Mouse (Mus musculus): ENCODE measurements around the gene Gm49673. TPM values are rescaled to one million over a fixed set of nuclear protein-coding genes. Genes with fewer than 3 reads are reported as not detected.
A peak's percentile ranks its signal among the peaks of the same experiment; 100 is the strongest.
"Not testable (repeated sequence)": the region's sequence is repeated elsewhere in the genome, so short reads cannot be mapped to it uniquely, and the experiment has no call there.

Gene Gm49673
- polyA plus RNA-seq (2012; rRNA removed): 1.6 and 2.0 TPM in 2 replicates

- not testable (repeated sequence) for DNase-seq (ENCODE audit: extremely low spot score in 1 of 2, low spot score in 1 of 2)
Observed at GRCm38 (mm10) chr17:8147439-8148316, at the start of gene Gm49673, which contains the start of gene Rnaset2a. Gene Gm49673, minus strand, starts transcription at chr17:8147788. Gene Rnaset2a, minus strand, starts transcription at chr17:8148097.

DNA sequence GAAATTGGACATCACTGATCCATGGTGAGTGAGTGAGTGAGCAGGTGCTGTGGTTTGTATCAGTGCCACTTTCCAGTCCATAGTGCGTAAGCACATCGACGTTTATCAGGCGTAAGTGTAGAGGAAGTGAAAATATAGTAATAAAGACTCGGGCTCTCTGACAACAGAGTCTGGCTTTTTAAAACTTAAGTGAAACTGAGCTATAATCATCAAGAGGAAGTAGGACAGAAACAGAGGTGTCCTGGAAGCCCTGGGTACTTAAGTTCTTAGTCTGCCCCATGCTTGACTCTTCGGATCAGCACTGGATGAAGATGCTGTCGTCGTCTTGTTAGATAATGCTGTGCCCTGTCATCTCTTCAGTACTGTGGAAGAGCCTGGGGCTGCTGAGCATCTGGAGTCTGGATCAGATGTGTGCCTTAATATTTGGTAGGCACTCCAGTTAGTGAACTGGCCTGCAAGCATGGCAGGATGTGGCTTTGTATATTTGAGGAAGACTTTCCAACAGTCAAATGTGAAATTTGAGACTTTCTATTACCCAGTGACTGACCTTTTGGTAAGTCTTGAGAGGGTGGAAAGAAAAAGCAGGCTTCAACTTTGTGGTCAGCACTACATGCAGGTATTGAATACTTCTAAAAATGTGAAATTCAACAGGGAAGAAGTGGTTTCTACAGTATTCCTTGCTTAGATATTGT is 48.2 kb upstream of the Gm49673 start:
- no peak for DNase-seq (ENCODE audit: extremely low spot score in 1 of 2, low spot score in 1 of 2)

DNA sequence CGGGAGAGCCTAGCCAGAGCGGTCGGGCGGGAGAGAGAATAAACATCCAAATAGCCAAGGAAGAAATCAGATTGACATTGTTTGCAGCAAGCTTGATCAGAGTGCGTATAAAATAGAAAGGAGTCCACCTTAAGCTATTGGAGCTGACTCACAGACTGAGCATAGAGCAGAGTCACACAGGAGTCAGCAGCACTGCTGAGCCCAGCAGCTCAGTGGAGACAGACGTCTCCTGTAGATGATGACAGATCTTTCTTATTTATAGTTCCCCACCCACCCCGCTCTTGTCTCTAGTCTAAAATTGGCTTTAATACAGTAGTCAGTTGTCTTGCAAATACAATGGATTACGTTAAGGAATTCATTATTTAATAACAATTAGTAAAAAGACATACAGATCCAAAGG is 46.1 kb upstream of the Gm49673 start:
- DNase-seq (ENCODE audit: extremely low spot score in 1 of 2, low spot score in 1 of 2): peak in 1 of 2 experiments; percentile 43

GRCm38 (mm10) chr17:8184217-8184616 is 36.6 kb upstream of the Gm49673 start:
- DNase-seq (ENCODE audit: extremely low spot score in 1 of 2, low spot score in 1 of 2): no peak

DNA sequence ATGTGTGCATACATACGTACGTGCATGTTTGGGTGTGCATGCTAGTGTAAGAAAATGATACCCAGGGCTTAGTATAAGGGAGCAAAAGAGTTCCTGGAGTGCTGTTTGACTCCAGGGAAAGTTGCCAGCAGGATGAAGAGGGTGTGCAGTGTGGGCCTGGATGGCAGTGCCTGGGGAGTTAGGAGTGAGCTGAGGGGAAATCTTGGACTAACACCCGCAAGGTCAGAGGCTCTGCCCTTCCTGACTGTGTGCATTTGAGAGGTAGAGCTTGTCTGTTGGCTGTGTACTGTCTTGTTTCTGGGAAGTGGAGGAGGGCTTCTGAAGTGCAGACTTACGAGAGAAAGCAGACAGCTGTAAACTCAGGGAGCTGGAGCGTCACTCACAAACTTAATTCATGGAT is 36.2 kb upstream of the Gm49673 start:
- DNase-seq (ENCODE audit: extremely low spot score in 1 of 2, low spot score in 1 of 2): no peak

DNA sequence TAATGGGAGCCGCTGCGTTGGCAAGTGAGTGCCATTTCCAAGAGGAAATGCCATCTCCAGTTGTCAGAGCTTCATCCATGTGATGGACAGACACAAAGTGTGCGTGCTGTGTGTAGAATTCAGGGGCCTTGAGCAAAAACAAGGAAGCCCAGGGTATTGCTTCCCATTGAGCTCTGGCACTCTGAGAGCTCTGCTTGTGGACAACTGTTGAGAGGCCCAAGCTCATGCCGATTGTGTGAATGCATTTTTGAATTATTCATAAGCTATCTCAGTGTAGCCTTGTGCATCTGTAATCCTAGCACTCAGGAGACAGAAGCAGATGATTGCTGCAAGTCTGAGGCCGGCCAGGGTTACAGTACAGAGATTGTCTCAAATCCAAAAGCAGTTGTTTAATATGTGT is 29.5 kb upstream of the Gm49673 start:
- no peak for DNase-seq (ENCODE audit: extremely low spot score in 1 of 2, low spot score in 1 of 2)

- DNase-seq (ENCODE audit: extremely low spot score in 1 of 2, low spot score in 1 of 2): no peak
Observed at GRCm38 (mm10) chr17:8171081-8171480, 23.5 kb upstream of the Gm49673 start.

- DNase-seq (ENCODE audit: extremely low spot score in 1 of 2, low spot score in 1 of 2): no peak
Observed at GRCm38 (mm10) chr17:8170331-8170730, 22.7 kb upstream of the Gm49673 start.

- DNase-seq (ENCODE audit: extremely low spot score in 1 of 2, low spot score in 1 of 2): not testable (repeated sequence)
Observed at GRCm38 (mm10) chr17:8167436-8167835, 19.8 kb upstream of the Gm49673 start.

DNA sequence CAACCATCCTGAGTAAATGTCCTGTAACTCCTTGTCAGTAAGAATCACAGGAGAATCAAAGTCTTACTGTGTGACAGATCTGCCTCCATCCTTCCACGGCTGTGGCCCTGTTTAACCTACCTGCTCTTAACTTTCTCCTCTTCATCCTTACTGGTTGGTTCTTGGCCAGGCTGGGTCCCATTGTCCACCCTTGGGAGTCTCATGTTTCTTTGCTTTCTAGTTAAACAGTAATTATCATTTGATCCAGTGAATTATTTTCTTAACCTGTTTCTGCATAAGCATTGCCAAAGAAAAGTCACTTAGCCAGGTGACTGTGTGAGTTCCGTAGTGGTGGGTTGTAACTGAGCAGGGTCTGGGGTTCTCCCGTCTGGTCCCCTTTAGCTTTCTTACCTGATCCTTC is 18.9 kb upstream of the Gm49673 start:
- DNase-seq (ENCODE audit: extremely low spot score in 1 of 2, low spot score in 1 of 2): not testable (repeated sequence)

- not testable (repeated sequence) for DNase-seq (ENCODE audit: extremely low spot score in 1 of 2, low spot score in 1 of 2)
Observed at GRCm38 (mm10) chr17:8165977-8166376, 18.4 kb upstream of the Gm49673 start.

- DNase-seq (ENCODE audit: extremely low spot score in 1 of 2, low spot score in 1 of 2): peak in 1 of 2 experiments; percentile 15
Observed at GRCm38 (mm10) chr17:8165608-8165945, 18.0 kb upstream of the Gm49673 start.

GRCm38 (mm10) chr17:8164701-8165607 is 17.4 kb upstream of the Gm49673 start, which contains the start of gene Fgfr1op:
Gene Fgfr1op, plus strand, starts transcription at chr17:8165501.
- peak; percentile 28 to 66 for DNase-seq (ENCODE audit: extremely low spot score in 1 of 2, low spot score in 1 of 2)

- peak in 1 of 2 experiments; percentile 69 for DNase-seq (ENCODE audit: extremely low spot score in 1 of 2, low spot score in 1 of 2)
Observed at GRCm38 (mm10) chr17:8160969-8161368, 13.4 kb upstream of the Gm49673 start.

GRCm38 (mm10) chr17:8158627-8159026 is 11.0 kb upstream of the Gm49673 start:
- not testable (repeated sequence) for DNase-seq (ENCODE audit: extremely low spot score in 1 of 2, low spot score in 1 of 2)

GRCm38 (mm10) chr17:8155982-8156381 is 8.4 kb upstream of the Gm49673 start:
- not testable (repeated sequence) for DNase-seq (ENCODE audit: extremely low spot score in 1 of 2, low spot score in 1 of 2)

- not testable (repeated sequence) for DNase-seq (ENCODE audit: extremely low spot score in 1 of 2, low spot score in 1 of 2)
Observed at GRCm38 (mm10) chr17:8155010-8155409, 7.4 kb upstream of the Gm49673 start.

- not testable (repeated sequence) for DNase-seq (ENCODE audit: extremely low spot score in 1 of 2, low spot score in 1 of 2)
Observed at GRCm38 (mm10) chr17:8146931-8147330, 657 bp downstream of the Gm49673 start.

GRCm38 (mm10) chr17:8143802-8144673 is 3.5 kb downstream of the Gm49673 start:
- not testable (repeated sequence) for DNase-seq (ENCODE audit: extremely low spot score in 1 of 2, low spot score in 1 of 2)

Data from frontal cortex, adult 2 months (tissue).